Comparison of ENCODE assay signal across 17 mouse cellular contexts in the genomic region with DNA sequence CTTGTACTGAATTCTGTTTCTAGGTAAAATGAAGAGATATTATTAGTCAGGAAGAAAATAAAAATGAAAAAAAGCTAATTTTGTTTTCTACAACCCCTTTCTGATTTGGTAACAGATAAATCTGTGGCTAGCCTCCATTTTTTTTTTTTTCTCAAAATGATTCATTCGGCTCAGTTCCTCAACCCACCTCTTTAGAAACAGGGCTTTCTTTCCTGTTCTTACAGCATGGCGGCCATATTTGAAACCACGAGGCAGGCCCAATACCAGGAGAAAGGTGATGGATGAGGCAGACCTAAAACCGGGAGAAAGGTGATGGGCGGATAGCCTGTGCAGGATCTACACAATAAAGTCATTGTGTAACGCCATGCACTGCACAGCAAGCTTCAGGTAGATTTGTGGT.
A peak's percentile ranks its signal among the peaks of the same experiment; 100 is the strongest.
DNase-seq lines count a peak whose midpoint lies in the region; ATAC-seq and TF ChIP-seq lines count a peak whose summit lies in the region.
"Had no signal": no experiment of that assay in that cellular context is flagged by ENCODE, and none has a peak within 500 bp of the region (broad histone marks: within the 10 kb centered on the region; RNA-seq: fewer than 3 reads in every experiment).

No protein-coding gene starts in this region.

- TF ChIP-seq CTCF in CH12.LX (conservative IDR thresholded peaks at IDR 0.05 in 1 of 2, IDR thresholded peaks at IDR 0.05 in 1 of 2; ENCODE audit: low read depth in 2 of 2, low read length in 2 of 2) = no peak
- 0 out of 2 replicates have a peak, but pooled peaks have one; percentile 12 for TF ChIP-seq CTCF in bone marrow macrophage, adult 2 months (IDR thresholded peaks at IDR 0.05; ENCODE audit: low read depth, low read length)

- DNase-seq in 3T3-L1 (ENCODE audit: low read depth, low spot score) (peak; percentile 60), CH12.LX (ENCODE audit: extremely low read depth) (peak; percentile 50), liver (no peak)
- no peak for DNase-seq in limb, embryonic 14.5 days (ENCODE audit: low spot score)
- DNase-seq in right cerebral cortex, postnatal 4 days = no peak
- DNase-seq in kidney, postnatal 10 days = no peak
- no peak for DNase-seq in adrenal gland, adult (ENCODE audit: inconsistent age in 2 of 2, low spot score in 1 of 2)
- DNase-seq: adrenal gland, adult 8-10 months; cerebellum, adult 11-12 months; cerebellum, postnatal 25 days; right cerebral cortex, postnatal 25 days had no signal

- H3K27ac ChIP-seq in CH12.LX (ENCODE audit: insufficient read depth, low read depth) = peak overlapping the region; percentile 54; the same call in 1 of the 2 replicates
- H3K27ac ChIP-seq in bone marrow macrophage, adult 2 months (ENCODE audit: insufficient read depth, low read depth, low read length) = peak overlapping the region; percentile 87
- H3K27ac ChIP-seq in limb, embryonic 14.5 days (replicated peaks; ENCODE audit: low read depth, low read length) = 0 out of 2 replicates have a peak overlapping the region, but pooled peaks have one; percentile 33
- H3K27ac ChIP-seq: forebrain, embryonic 10.5 days; hindbrain, embryonic 12.5 days; midbrain, embryonic 12.5 days had no signal

- H3K27me3 ChIP-seq in CH12.LX (replicated peaks) = no peaks in the 10 kb centered on the region
- H3K27me3 ChIP-seq in limb, embryonic 14.5 days (ENCODE audit: control insufficient read depth, insufficient read depth, low read length) = no peaks in the 10 kb centered on the region
- H3K27me3 ChIP-seq: hindbrain, embryonic 12.5 days; midbrain, embryonic 12.5 days had no signal

- peaks cover 24 to 66% of the 10 kb centered on the region in 2 experiments for H3K4me1 ChIP-seq in CH12.LX (ENCODE audit: control insufficient read depth in 1 of 2, insufficient read depth in 2 of 2)
- peaks cover 64% of the 10 kb centered on the region for H3K4me1 ChIP-seq in bone marrow macrophage, adult 2 months (ENCODE audit: control insufficient read depth, insufficient read depth, low read length)
- peaks cover 8% of the 10 kb centered on the region; the same call in 1 of the 2 replicates for H3K4me1 ChIP-seq in limb, embryonic 14.5 days (ENCODE audit: control insufficient read depth, insufficient read depth, low read length)
- H3K4me1 ChIP-seq: hindbrain, embryonic 12.5 days; midbrain, embryonic 12.5 days had no signal

- no peak for TF ChIP-seq POLR2A in CH12.LX (IDR thresholded peaks at IDR 0.05; ENCODE audit: low read depth, low read length)
- TF ChIP-seq POLR2A in bone marrow macrophage, adult 2 months (IDR thresholded peaks at IDR 0.05; ENCODE audit: borderline replicate concordance, low read depth, low read length) = no peak
- no peak for TF ChIP-seq POLR2A in limb, embryonic 14.5 days (IDR thresholded peaks at IDR 0.05; ENCODE audit: borderline replicate concordance, extremely low read depth, insufficient read depth, insufficient read length)

- H3K36me3 ChIP-seq in CH12.LX (replicated peaks in 1 of 2; ENCODE audit: control insufficient read depth in 1 of 2, insufficient read depth in 1 of 2, low read length in 1 of 2) = no peaks in the 10 kb centered on the region
- H3K36me3 ChIP-seq in limb, embryonic 14.5 days (ENCODE audit: control insufficient read depth, insufficient read depth, low read length) = no peaks in the 10 kb centered on the region
- H3K36me3 ChIP-seq: forebrain, embryonic 10.5 days; hindbrain, embryonic 12.5 days; midbrain, embryonic 12.5 days had no signal

- 76% methylated on average over 6 of the region's 6 CpGs for WGBS in limb, embryonic 14.5 days

- no peak for ATAC-seq in limb, embryonic 14.5 days (ENCODE audit: low FRiP score, low read depth)

- H3K9me3 ChIP-seq in CH12.LX (replicated peaks; ENCODE audit: low read length) = no peaks in the 10 kb centered on the region
- no peaks in the 10 kb centered on the region for H3K9me3 ChIP-seq in limb, embryonic 14.5 days (ENCODE audit: control insufficient read depth, low read length)
- H3K9me3 ChIP-seq: forebrain, embryonic 10.5 days; hindbrain, embryonic 12.5 days; midbrain, embryonic 12.5 days had no signal

- in situ Hi-C loops in CH12.LX (cut with MboI; ENCODE audit: low pct_ligation_motif_present, low pct_unique_long_range_greater_than_20kb, low sequenced_read_pairs) = loop anchor here (5.0 kb wide), 1 partner anchor 46 kb away; no protein-coding TSS in a partner anchor

- H3K4me3 ChIP-seq in CH12.LX (replicated peaks in 1 of 3; ENCODE audit: low read depth in 2 of 3, low read length in 2 of 3, poor library complexity in 1 of 3) = no peak overlapping the region
- peak overlapping the region; percentile 8 for H3K4me3 ChIP-seq in bone marrow macrophage, adult 2 months (ENCODE audit: insufficient read depth, low read length)
- H3K4me3 ChIP-seq in limb, embryonic 14.5 days (replicated peaks; ENCODE audit: low read length) = no peak overlapping the region
- H3K4me3 ChIP-seq: forebrain, embryonic 10.5 days; hindbrain, embryonic 12.5 days; midbrain, embryonic 12.5 days had no signal

- H3K79me2 ChIP-seq in CH12.LX (replicated peaks; ENCODE audit: control insufficient read depth, extremely low read depth, insufficient read depth, poor library complexity, severe bottlenecking) = no peaks in the 10 kb centered on the region

- no peak for TF ChIP-seq RAD21 in CH12.LX (IDR thresholded peaks at IDR 0.05; ENCODE audit: low read depth, low read length)

- no peak overlapping the region for H3K9ac ChIP-seq in CH12.LX (ENCODE audit: insufficient read depth, low read depth)
- H3K9ac ChIP-seq in limb, embryonic 14.5 days (ENCODE audit: low read depth, low read length, severe bottlenecking) = no peak overlapping the region
- H3K9ac ChIP-seq: hindbrain, embryonic 12.5 days; midbrain, embryonic 12.5 days had no signal

- dilution Hi-C loops in CH12.LX (cut with MboI; ENCODE audit: extremely low pct_ligation_motif_present, extremely low pct_unique_long_range_greater_than_20kb, low sequenced_read_pairs) = no loop called here

- H3K4me2 ChIP-seq in CH12.LX (ENCODE audit: insufficient read depth, low read depth, poor library complexity, severe bottlenecking) = no peak overlapping the region
- no peak overlapping the region for H3K4me2 ChIP-seq in limb, embryonic 14.5 days (replicated peaks; ENCODE audit: low read depth, low read length, severe bottlenecking)
- H3K4me2 ChIP-seq: heart, embryonic 11.5 days; hindbrain, embryonic 12.5 days; liver, embryonic 11.5 days; midbrain, embryonic 12.5 days had no signal

- peak; percentile 82 for TF ChIP-seq EP300 in CH12.LX (IDR thresholded peaks at IDR 0.05; ENCODE audit: low read length)

TF ChIP-seq in CH12.LX, 34 proteins besides CTCF, POLR2A, EP300 and RAD21:
- TF ChIP-seq MAX (IDR thresholded peaks at IDR 0.05; ENCODE audit: low read length) (peak; percentile 78), NRF1 (IDR thresholded peaks at IDR 0.05; ENCODE audit: low read depth, low read length) (0 out of 2 replicates have a peak, but pooled peaks have one; percentile 5), TCF12 (IDR thresholded peaks at IDR 0.05; ENCODE audit: low read depth, low read length) (0 out of 2 replicates have a peak, but pooled peaks have one; percentile 29), JUND (conservative IDR thresholded peaks at IDR 0.05; ENCODE audit: low read depth, low read length) (peak; percentile 83), ZNF384 (IDR thresholded peaks at IDR 0.05; ENCODE audit: low read depth, low read length) (peak; percentile 95), MAFK (IDR thresholded peaks at IDR 0.05; ENCODE audit: insufficient replicate concordance, low read length) (0 out of 2 replicates have a peak, but pooled peaks have one; percentile 28), MXI1 (IDR thresholded peaks at IDR 0.05; ENCODE audit: low read depth, low read length) (no peak), JUN (IDR thresholded peaks at IDR 0.05; ENCODE audit: insufficient read depth, low read depth, low read length) (peak; percentile 49; the same call in 1 of the 2 replicates), MYC (IDR thresholded peaks at IDR 0.05; ENCODE audit: low read depth, low read length) (peak; percentile 61), CHD2 (IDR thresholded peaks at IDR 0.05; ENCODE audit: low read length) (no peak), RCOR1 (conservative IDR thresholded peaks at IDR 0.05; ENCODE audit: low read depth, low read length) (0 out of 2 replicates have a peak, but pooled peaks have one; percentile 48), BHLHE40 (IDR thresholded peaks at IDR 0.05; ENCODE audit: low read depth, low read length) (no peak), PAX5 (IDR thresholded peaks at IDR 0.05; ENCODE audit: low read length) (no peak), MEF2A (IDR thresholded peaks at IDR 0.05; ENCODE audit: borderline replicate concordance, low read depth, low read length) (peak; percentile 51; the same call in 1 of the 2 replicates), IRF4 (IDR thresholded peaks at IDR 0.05; ENCODE audit: low read depth, low read length) (peak; percentile 93), ELF1 (IDR thresholded peaks at IDR 0.05; ENCODE audit: low read depth, low read length) (peak; percentile 22; the same call in 1 of the 2 replicates), ETS1 (conservative IDR thresholded peaks at IDR 0.05; ENCODE audit: low read depth, low read length) (peak; percentile 47)

Comparison
In these comparisons a context has a peak if more than half of its experiments do, and no peak if none do; other contexts are left out.
1. DNase-seq: peak in 3T3-L1 (single experiment) and CH12.LX (single experiment); none in limb, embryonic 14.5 days (single experiment), right cerebral cortex, postnatal 4 days (single experiment), kidney, postnatal 10 days (single experiment), adrenal gland, adult (0 of 2) and liver (single experiment).
2. H3K27ac ChIP-seq: peak in every context shown above with its lines; median percentile 87 in bone marrow macrophage, adult 2 months; 54 in CH12.LX; 33 in limb, embryonic 14.5 days.